Mouse (Mus musculus) ovary, postnatal 10 days (tissue): Measurements from ENCODE around the gene Anapc2.

Source experiments
- DNase-seq: peaks from one replicate; pipeline ENCODE4 v3.0.0; 2022; ENCODE audit warnings: low spot score

Gene Anapc2

GRCm38 (mm10) chr2:25271827-25272511 is at the start of gene Anapc2, which contains the start of gene Ssna1:
TSS of gene Anapc2 (plus strand) at chr2:25272478.
TSS of gene Ssna1 (minus strand) at chr2:25272438.
- peak; percentile 94 for DNase-seq

- peak; percentile 30 for DNase-seq
Measured at GRCm38 (mm10) chr2:25223681-25224491, 48.4 kb upstream of the Anapc2 start.

GRCm38 (mm10) chr2:25224492-25224765 is 47.8 kb upstream of the Anapc2 start, which contains the start of gene Tubb4b:
TSS of gene Tubb4b (minus strand) at chr2:25224702.
- no peak for DNase-seq

DNA sequence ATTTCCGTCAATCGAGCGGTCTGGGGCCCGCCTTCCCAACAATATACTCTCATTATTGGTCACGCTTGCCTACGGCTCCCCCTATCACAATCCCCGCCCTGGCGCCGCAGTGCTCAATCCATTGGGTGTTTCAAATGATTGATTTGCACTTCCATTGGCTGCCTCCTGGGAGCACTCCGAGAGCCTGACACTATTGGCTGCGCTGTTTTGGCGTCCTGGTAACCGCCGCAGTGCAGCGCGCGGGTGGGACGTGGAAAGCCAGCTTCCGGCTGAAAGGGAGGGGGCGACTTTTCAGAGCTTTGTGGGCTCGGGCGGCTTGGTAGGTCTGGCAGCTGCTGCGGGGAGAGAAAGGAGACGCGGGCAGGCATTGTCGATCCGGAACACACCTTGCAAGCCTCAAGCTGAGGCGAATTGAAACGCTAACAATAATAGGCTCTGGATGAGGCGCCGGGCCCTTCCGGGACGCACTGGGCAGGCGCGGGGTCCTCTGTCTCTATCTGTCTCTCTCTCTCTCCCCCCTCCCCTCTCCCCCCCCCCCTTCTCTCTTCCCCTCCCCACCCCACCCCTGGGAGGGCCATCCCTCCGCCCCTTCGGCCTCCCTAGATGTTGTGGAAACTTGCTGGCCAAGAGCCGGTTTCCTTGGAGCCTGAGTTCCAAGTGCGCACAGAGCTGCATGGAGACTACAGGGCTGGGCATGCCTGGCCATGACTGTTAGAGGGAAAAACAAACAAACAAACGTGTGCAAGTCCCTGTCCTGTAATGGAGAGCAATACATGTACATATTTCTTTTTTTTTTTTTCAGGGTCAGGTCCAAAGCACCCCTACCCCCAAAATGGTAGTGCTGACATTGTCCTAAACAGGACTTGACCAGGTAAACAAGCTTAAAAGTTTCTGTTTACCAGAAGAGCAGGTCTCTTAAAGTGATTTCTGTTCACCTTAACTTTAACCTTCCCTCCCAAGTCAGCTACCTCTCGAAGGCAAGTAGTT is 47.2 kb upstream of the Anapc2 start:
- peak; percentile 87 for DNase-seq

- DNase-seq = no peak
Measured at GRCm38 (mm10) chr2:25225811-25226379, 46.4 kb upstream of the Anapc2 start.

DNA sequence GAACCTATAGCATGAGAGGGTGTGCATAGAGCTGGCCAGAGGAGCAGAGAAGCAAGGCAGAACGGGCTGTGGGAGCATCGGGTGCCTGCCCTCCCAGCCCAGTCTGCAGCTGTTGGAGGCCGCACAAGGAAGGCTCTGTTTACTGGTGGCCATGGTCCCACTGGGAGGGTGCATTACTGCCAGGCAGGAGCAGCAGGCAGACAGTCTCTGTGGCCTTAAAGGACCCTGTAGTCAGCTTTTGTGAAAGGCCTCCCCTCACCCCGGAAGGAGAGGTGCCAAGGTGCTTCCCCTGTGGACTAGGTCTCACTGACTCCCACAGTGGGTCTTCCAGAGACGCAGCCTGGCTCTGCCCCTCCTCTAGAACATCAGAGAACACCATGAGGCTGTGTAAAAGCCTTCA is 45.4 kb upstream of the Anapc2 start:
- DNase-seq = no peak

- no peak for DNase-seq
Measured at GRCm38 (mm10) chr2:25227406-25227805, 44.9 kb upstream of the Anapc2 start.

- DNase-seq = peak; percentile 57
Measured at GRCm38 (mm10) chr2:25228431-25228889, 43.8 kb upstream of the Anapc2 start.

DNA sequence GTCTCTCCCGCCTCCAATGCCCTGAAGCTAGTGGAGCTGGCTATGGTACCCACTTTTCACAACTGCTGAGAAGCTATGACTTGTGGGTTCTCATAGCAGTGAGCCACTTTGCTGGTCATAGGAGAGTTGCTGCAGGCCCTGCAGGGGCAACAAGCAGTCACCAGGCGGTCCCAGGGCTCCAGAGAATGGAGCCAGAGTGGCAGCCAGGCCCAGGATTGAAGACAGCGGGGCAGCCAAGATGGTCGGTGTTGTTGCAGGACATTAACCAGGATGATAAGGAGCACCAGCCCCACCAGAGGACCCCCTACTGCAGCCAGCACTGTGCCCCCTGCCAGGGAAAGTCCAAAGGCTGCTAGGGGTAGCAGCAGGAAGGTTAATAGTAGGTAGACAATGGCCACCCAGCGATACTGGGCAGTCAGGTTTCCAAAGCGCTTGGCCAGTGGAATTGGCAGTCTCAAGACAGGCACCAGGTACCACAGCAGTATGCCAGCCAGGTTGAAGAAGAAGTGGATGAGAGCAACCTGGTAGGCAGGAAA is 43.2 kb upstream of the Anapc2 start:
- no peak for DNase-seq

DNA sequence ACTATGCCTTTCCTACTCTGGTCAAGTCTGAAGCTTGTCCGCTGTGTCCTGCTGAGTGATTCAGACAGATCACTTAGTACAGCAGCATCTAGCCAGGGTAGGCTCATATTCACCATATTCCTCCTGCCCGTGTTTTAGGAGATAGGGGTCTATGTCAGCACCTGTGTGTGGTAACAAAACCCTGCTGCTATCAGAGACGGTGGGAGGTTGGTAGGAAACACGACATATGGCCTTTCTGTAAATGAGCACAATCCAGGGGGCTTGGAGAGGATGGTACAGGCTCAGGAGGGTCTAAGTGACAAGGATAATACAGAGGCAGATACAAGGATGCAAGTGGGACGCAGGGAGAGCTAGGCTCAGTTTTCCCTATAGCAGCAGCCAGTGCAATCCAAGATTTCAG is 42.7 kb upstream of the Anapc2 start:
- DNase-seq = no peak

DNA sequence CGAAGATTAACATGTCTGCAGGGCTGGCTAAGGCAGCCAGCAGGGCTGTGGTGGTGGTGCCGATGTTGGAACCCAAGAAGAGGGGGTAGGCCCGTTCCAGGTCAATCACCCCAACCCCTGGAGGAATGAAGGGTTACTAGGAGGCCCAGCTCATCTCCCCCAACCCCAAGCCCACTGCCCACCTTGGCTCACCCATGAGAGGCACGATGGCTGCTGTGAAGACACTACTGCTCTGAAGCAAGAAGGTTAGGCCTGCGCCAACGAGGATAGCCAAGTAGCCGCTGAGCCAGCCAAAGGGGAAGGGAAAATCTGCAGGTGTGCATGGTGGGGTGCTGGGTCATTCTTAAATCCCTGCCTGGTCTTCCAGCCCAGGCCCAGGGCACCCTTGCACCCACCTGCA is 41.7 kb upstream of the Anapc2 start:
- DNase-seq = no peak

DNA sequence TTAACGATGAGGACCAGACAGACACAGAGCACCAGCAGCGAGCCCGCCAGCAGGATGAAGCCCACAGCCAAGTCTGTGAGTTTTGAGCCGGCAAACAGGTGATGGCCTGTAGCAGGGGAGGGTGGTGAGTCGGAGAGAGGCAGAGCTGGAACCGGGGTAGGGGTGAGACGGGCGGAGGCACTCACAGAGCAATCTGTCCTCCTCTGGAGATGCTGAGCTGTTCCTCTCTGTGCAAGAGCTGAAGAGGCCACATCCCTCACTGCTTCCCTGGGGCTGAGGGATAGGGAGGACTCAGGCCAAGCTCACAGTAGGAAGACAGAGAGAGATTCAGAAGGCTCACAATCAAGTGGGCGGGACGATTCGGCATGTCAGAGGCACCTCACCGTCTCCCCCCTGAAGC is 41.2 kb upstream of the Anapc2 start:
- DNase-seq = no peak

- no peak for DNase-seq
Measured at GRCm38 (mm10) chr2:25233421-25233820, 38.9 kb upstream of the Anapc2 start.

DNA sequence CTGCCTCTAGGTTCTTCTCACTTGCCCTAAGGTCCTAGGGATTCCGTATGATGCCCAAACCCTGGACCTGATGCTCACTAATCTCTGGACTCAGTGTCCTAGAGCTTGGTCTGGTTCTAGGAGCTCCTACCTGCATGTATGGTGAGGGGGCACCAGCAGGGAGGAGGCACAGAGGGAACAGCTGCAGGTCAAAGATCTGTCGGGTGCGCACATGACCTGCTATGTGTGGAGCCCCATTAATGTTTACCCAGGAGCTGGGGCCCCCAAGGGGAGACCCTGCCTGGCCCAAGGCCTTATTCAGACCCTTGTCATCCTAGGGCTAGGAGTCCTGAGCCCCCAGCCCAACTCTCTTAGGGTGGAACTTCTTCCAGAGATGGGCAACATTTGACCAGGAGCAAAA is 38.2 kb upstream of the Anapc2 start, which contains the start of gene Slc34a3:
TSS of gene Slc34a3 (minus strand) at position 315 of the 400 bp plus-strand sequence.
- no peak for DNase-seq

GRCm38 (mm10) chr2:25234551-25235220 is 37.6 kb upstream of the Anapc2 start:
- no peak for DNase-seq

GRCm38 (mm10) chr2:25236614-25237013 is 35.7 kb upstream of the Anapc2 start, which contains the start of gene Rnf224:
TSS of gene Rnf224 (minus strand) at chr2:25236787.
- no peak for DNase-seq

DNA sequence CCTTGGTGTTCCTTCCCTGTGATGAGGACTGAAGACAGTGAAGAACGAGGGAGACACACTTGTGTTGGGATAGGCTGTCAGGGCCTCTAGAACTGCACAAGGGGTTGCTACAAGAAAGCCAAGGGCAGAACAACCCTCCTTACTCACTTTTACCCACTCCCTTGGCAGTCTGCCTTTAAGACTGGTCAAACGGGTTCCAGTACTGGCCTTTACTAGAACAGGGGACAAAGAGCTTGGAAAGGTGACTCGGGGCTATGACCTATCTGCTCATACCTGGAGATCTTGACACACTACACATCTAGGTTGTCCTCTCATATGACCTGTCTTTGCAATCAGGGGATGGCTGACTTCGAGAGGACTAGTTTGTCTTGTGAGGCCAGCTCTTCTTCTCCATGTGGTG is 34.8 kb upstream of the Anapc2 start:
- DNase-seq = no peak

DNA sequence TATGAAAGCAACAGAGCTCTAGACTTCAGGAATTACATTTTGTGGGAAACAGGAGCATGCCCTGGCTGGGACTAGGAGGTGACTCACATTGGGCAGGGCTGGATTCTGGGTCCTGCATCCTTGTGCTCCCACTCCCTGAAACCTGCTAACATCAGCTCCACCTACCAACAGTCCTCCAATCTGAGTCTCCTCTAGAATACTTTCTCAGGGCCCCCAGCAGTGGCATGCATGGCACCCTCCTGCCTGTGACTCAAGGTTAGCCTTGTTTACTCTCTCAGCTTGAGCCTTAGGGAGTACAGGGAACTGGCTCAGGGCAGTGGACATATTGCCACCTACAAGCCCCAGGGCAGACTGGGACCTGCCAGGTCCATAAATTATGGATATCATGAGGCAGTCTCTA is 34.2 kb upstream of the Anapc2 start:
- DNase-seq = no peak

DNA sequence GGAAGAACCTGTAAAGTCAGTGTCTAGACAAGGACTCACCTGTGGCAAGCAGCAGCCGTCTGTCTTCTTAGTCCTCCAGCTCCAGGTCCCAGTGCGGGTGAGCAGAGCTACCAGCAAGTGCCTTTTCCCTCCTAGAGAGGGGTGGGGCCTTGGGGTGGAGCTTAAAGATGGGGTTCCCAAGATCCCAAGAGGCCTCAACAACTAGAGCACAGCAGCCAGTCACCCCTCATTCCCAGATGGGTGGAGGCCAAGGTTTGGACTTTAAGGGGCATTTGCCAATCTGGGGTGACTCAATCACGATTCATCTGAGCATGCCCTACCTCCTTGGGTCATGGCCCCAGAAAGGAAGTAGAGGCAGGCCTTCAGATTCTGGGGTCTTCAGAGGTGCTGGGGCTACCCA is 32.5 kb upstream of the Anapc2 start:
- DNase-seq = no peak

- DNase-seq = no peak
Measured at GRCm38 (mm10) chr2:25240310-25240709, 32.0 kb upstream of the Anapc2 start.
